Mouse (Mus musculus): ENCODE results near the gene Arfgap2. TPM values are rescaled to one million over a fixed set of nuclear protein-coding genes. Genes with fewer than 3 reads are reported as not detected.
A peak's percentile ranks its signal among the peaks of the same experiment; 100 is the strongest.

Arfgap2 gene
- polyA plus RNA-seq, 1 experiment from 2014 or later, result 74.4 TPM

DNA sequence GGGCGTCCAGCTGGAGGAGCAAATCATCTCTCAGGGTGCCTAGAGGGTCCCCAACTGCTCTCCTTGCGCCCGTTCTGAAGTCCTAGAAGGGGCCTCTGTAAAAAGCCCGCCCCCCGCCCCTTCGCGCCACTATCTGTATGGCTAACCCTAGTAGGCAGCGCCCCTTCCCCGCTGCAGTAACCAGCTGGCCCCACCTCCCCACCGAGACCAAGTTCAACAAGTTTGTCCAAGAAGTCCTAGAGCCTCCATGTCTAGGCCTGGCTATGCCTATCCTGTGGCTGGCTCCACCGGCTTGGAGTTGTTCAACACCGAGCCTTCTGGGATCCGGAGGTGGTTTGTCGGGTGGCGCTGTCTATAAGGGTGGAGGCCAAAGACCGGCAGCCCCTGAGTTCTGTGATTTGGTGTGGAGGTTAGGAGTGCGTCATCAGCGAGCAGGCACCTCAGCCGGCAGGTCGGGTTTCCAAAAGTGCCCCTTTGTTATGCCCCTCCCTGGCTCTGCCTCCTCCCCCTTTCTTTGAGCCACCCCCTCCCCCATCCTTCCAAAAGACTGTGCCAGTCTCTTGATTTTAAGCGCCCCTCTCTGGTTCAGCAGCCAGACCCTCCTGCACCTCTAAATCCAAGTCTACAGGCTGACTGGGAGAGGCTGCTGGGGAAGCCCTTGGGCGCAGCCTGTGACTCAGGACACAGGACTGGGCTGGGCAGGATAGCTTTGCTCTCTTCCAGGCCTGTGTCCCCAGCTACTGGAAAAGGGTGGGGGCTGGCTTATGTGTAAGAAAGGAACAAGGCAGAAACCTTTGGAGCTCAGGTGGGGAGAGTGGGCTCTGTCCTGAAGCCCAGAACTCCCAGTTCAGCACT lies 7.4 kb upstream of the Arfgap2 start:
- Histone ChIP-seq H3K4me3 (ENCODE audit: low read depth, low read length) (peak overlapping the region; percentile 56), H3K4me1 (ENCODE audit: control insufficient read depth, insufficient read depth, low read length) (peaks cover 27% of the 10 kb centered on the region), H3K4me2 (ENCODE audit: low read length) (peak overlapping the region; percentile 99), H3K36me3 (ENCODE audit: control insufficient read depth, insufficient read depth, low read length) (no peaks in the 10 kb centered on the region), H3K9ac (ENCODE audit: low read depth, low read length) (peak overlapping the region; percentile 68), H3K9me3 (replicated peaks; ENCODE audit: control insufficient read depth, low read length, poor library complexity, severe bottlenecking) (no peaks in the 10 kb centered on the region), H3K27ac (ENCODE audit: low read length) (peak overlapping the region; percentile 46; the same call in 1 of the 2 replicates), H3K27me3 (ENCODE audit: control insufficient read depth, insufficient read depth, low read depth, low read length) (peaks cover 22% of the 10 kb centered on the region)
- under 1% methylated on average over 22 of the region's 22 CpGs for WGBS
- ATAC-seq, result peak; percentile 38

DNA sequence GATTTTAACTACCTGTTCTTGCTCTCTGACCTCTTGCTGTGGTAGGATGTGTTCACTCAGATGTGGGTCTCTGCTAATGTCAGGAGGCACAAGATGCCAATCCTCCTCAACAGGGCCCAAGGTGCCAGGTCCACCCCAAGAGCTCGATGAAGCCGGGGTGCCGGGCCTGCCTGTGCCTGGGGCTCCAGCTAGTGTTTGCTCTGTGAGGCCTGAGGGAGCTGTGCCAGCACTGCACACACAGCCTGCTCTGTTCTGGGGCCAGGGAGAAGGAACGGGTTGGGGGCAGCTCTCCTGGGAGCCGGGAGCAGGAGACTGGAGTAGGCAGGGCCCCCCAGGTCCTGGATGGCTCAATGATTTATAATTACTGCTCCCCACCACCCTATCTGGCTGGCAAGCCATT lies 6.7 kb upstream of the Arfgap2 start:
- 70% methylated on average over 5 of the region's 5 CpGs for WGBS
- no peak overlapping the region for H3K4me3 ChIP-seq (ENCODE audit: low read depth, low read length)
- no peaks in the 10 kb centered on the region for H3K9me3 ChIP-seq (replicated peaks; ENCODE audit: control insufficient read depth, low read length, poor library complexity, severe bottlenecking)
- peaks cover 22% of the 10 kb centered on the region for H3K27me3 ChIP-seq (ENCODE audit: control insufficient read depth, insufficient read depth, low read depth, low read length)
- no peaks in the 10 kb centered on the region for H3K36me3 ChIP-seq (ENCODE audit: control insufficient read depth, insufficient read depth, low read length)
- peak; percentile 29; the same call in 1 of the 2 replicates for ATAC-seq
- H3K4me1 ChIP-seq (ENCODE audit: control insufficient read depth, insufficient read depth, low read length), result peaks cover 27% of the 10 kb centered on the region
- H3K27ac ChIP-seq (ENCODE audit: low read length), result 0 out of 2 replicates have a peak overlapping the region, but pooled peaks have one; percentile 46
- H3K4me2 ChIP-seq (ENCODE audit: low read length), result peak overlapping the region; percentile 99
- H3K9ac ChIP-seq (ENCODE audit: low read depth, low read length), result no peak overlapping the region

- H3K4me3 ChIP-seq (ENCODE audit: low read depth, low read length), result no peak overlapping the region
- ATAC-seq, result no peak
- no peaks in the 10 kb centered on the region for H3K9me3 ChIP-seq (replicated peaks; ENCODE audit: control insufficient read depth, low read length, poor library complexity, severe bottlenecking)
- H3K27ac ChIP-seq (ENCODE audit: low read length), result no peak overlapping the region
- no peak overlapping the region for H3K4me2 ChIP-seq (ENCODE audit: low read length)
- 61% methylated on average over 1 of the region's 1 CpGs for WGBS
- peaks cover 22% of the 10 kb centered on the region for H3K27me3 ChIP-seq (ENCODE audit: control insufficient read depth, insufficient read depth, low read depth, low read length)
- peaks cover 27% of the 10 kb centered on the region for H3K4me1 ChIP-seq (ENCODE audit: control insufficient read depth, insufficient read depth, low read length)
- no peaks in the 10 kb centered on the region for H3K36me3 ChIP-seq (ENCODE audit: control insufficient read depth, insufficient read depth, low read length)
- H3K9ac ChIP-seq (ENCODE audit: low read depth, low read length), result no peak overlapping the region
Observed at GRCm38 (mm10) chr2:91258830-91259229, 5.9 kb upstream of the Arfgap2 start.

DNA sequence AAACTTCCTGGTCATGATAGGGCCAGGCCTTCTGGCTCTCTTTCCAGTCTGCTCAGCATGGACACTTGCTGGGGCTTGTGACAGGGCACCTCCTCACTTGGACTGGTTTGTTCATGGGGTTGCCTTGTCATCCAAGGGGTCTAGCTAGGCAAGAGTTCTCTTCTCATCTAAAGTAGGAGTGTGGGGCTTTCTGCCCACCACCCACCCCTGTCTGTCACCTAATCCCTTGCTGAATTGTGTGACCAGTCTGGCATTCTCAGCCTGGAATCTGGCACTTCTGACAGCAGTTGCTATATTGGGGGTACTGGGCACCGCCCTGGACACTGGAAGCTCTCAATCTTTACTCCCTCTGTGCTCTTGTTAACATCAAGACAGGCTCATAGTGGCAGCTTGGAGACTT lies 5.3 kb upstream of the Arfgap2 start:
- Histone ChIP-seq H3K27me3 (ENCODE audit: control insufficient read depth, insufficient read depth, low read depth, low read length) (peaks cover 19% of the 10 kb centered on the region), H3K4me1 (ENCODE audit: control insufficient read depth, insufficient read depth, low read length) (peaks cover 31% of the 10 kb centered on the region), H3K9ac (ENCODE audit: low read depth, low read length) (no peak overlapping the region), H3K4me2 (ENCODE audit: low read length) (no peak overlapping the region), H3K4me3 (ENCODE audit: low read depth, low read length) (no peak overlapping the region), H3K9me3 (replicated peaks; ENCODE audit: control insufficient read depth, low read length, poor library complexity, severe bottlenecking) (no peaks in the 10 kb centered on the region), H3K27ac (ENCODE audit: low read length) (no peak overlapping the region), H3K36me3 (ENCODE audit: control insufficient read depth, insufficient read depth, low read length) (no peaks in the 10 kb centered on the region)
- no peak for ATAC-seq
- 96% methylated on average over 1 of the region's 1 CpGs for WGBS

GRCm38 (mm10) chr2:91263692-91264660 lies 798 bp upstream of the Arfgap2 start:
- H3K27ac ChIP-seq (ENCODE audit: low read length), result peak overlapping the region; percentile 93
- peaks cover 16% of the 10 kb centered on the region for H3K4me1 ChIP-seq (ENCODE audit: control insufficient read depth, insufficient read depth, low read length)
- H3K36me3 ChIP-seq (ENCODE audit: control insufficient read depth, insufficient read depth, low read length), result peaks cover 16% of the 10 kb centered on the region
- WGBS, result 90% methylated on average over 17 of the region's 17 CpGs
- H3K4me3 ChIP-seq (ENCODE audit: low read depth, low read length), result peak overlapping the region; percentile 69
- peak; percentile 8 for ATAC-seq
- peak overlapping the region; percentile 63 for H3K4me2 ChIP-seq (ENCODE audit: low read length)
- H3K9me3 ChIP-seq (replicated peaks; ENCODE audit: control insufficient read depth, low read length, poor library complexity, severe bottlenecking), result no peaks in the 10 kb centered on the region
- peak overlapping the region; percentile 52; the same call in 1 of the 2 replicates for H3K9ac ChIP-seq (ENCODE audit: low read depth, low read length)
- H3K27me3 ChIP-seq (ENCODE audit: control insufficient read depth, insufficient read depth, low read depth, low read length), result no peaks in the 10 kb centered on the region

DNA sequence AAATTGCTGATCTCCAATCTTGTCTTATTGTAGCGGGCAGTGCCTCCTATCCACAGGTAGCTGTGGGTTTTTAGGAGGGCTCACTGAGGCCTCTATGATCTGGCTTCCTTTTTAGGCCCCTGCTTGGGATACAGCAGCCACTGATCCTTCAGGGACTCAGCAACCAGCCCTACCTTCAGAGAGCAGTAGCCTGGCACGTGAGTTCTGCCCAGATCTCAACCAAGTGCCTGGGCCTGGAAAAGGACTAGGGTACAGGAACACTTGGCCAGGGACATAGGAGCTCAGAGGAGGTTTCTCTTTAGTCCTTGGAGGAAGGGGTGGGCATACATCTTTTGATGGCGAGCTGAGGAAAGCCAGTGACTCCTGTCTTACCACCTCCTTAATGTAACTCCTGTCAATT lies 3.3 kb downstream of the Arfgap2 start:
- no peak for ATAC-seq
- no peak overlapping the region for H3K4me3 ChIP-seq (ENCODE audit: low read depth, low read length)
- H3K27me3 ChIP-seq (ENCODE audit: control insufficient read depth, insufficient read depth, low read depth, low read length), result no peaks in the 10 kb centered on the region
- no peak overlapping the region for H3K4me2 ChIP-seq (ENCODE audit: low read length)
- H3K9me3 ChIP-seq (replicated peaks; ENCODE audit: control insufficient read depth, low read length, poor library complexity, severe bottlenecking), result no peaks in the 10 kb centered on the region
- WGBS, result 94% methylated on average over 3 of the region's 3 CpGs
- H3K27ac ChIP-seq (ENCODE audit: low read length), result no peak overlapping the region
- peaks cover 16% of the 10 kb centered on the region for H3K4me1 ChIP-seq (ENCODE audit: control insufficient read depth, insufficient read depth, low read length)
- H3K36me3 ChIP-seq (ENCODE audit: control insufficient read depth, insufficient read depth, low read length), result peaks cover 26% of the 10 kb centered on the region
- no peak overlapping the region for H3K9ac ChIP-seq (ENCODE audit: low read depth, low read length)

GRCm38 (mm10) chr2:91268706-91269105 lies 3.9 kb downstream of the Arfgap2 start:
- no peak overlapping the region for H3K4me2 ChIP-seq (ENCODE audit: low read length)
- H3K4me1 ChIP-seq (ENCODE audit: control insufficient read depth, insufficient read depth, low read length), result peaks cover 16% of the 10 kb centered on the region
- no peak overlapping the region for H3K4me3 ChIP-seq (ENCODE audit: low read depth, low read length)
- WGBS, result 95% methylated on average over 2 of the region's 2 CpGs
- peaks cover 27% of the 10 kb centered on the region for H3K36me3 ChIP-seq (ENCODE audit: control insufficient read depth, insufficient read depth, low read length)
- no peaks in the 10 kb centered on the region for H3K27me3 ChIP-seq (ENCODE audit: control insufficient read depth, insufficient read depth, low read depth, low read length)
- H3K9ac ChIP-seq (ENCODE audit: low read depth, low read length), result no peak overlapping the region
- ATAC-seq, result no peak
- H3K27ac ChIP-seq (ENCODE audit: low read length), result no peak overlapping the region
- no peaks in the 10 kb centered on the region for H3K9me3 ChIP-seq (replicated peaks; ENCODE audit: control insufficient read depth, low read length, poor library complexity, severe bottlenecking)

DNA sequence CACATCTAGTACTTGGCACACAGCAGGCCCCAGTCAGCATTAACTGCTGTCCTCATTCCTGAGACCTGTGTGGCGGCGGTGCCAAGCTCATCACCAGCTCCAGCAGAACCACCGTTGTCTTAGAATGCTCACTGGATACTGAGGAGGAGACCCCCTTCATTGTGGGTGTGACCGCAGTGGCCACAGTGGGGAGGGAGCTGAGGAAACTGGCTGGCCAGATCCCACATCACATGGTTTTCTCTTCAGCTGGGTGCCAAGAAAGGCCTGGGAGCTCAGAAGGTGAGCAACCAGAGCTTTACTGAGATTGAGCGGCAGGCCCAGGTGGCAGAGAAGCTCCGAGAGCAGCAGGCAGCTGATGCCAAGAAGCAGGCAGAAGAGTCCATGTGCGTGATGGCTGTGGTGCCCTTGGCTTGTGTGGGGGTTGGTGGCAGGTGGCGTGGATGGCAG lies 4.9 kb downstream of the Arfgap2 start:
- H3K9me3 ChIP-seq (replicated peaks; ENCODE audit: control insufficient read depth, low read length, poor library complexity, severe bottlenecking), result no peaks in the 10 kb centered on the region
- WGBS, result 95% methylated on average over 8 of the region's 8 CpGs
- no peaks in the 10 kb centered on the region for H3K27me3 ChIP-seq (ENCODE audit: control insufficient read depth, insufficient read depth, low read depth, low read length)

More for the DNA sequence above, 4.9 kb downstream of the Arfgap2 start:
- Histone ChIP-seq H3K36me3 (ENCODE audit: control insufficient read depth, insufficient read depth, low read length) (peaks cover 36% of the 10 kb centered on the region), H3K4me3 (ENCODE audit: low read depth, low read length) (no peak overlapping the region), H3K27ac (ENCODE audit: low read length) (no peak overlapping the region), H3K4me1 (ENCODE audit: control insufficient read depth, insufficient read depth, low read length) (peaks cover 10% of the 10 kb centered on the region), H3K9ac (ENCODE audit: low read depth, low read length) (no peak overlapping the region), H3K4me2 (ENCODE audit: low read length) (no peak overlapping the region)
- no peak for ATAC-seq
